9 mouse cellular contexts compared by ENCODE assay signal in genomic region chr15:79244071-79244893, GRCm38 (mm10). TPM values are rescaled to one million over a fixed set of nuclear protein-coding genes. Genes with fewer than 3 reads are reported as not detected.
DNase-seq lines count a peak whose midpoint lies in the region; ATAC-seq and TF ChIP-seq lines count a peak whose summit lies in the region.
"Had no signal": no experiment of that assay in that cellular context is flagged by ENCODE, and none has a peak within 500 bp of the region (broad histone marks: within the 10 kb centered on the region; RNA-seq: fewer than 3 reads in every experiment).

No protein-coding gene starts in this region.

- H3K4me3 ChIP-seq in forebrain, embryonic 10.5 days = no peak overlapping the region
- H3K4me3 ChIP-seq in forebrain, embryonic 12.5 days (replicated peaks) = no peak overlapping the region
- H3K4me3 ChIP-seq in midbrain, embryonic 10.5 days = no peak overlapping the region
- no peak overlapping the region for H3K4me3 ChIP-seq in midbrain, embryonic 15.5 days
- no peak overlapping the region for H3K4me3 ChIP-seq in hindbrain, embryonic 16.5 days (ENCODE audit: low read length)
- H3K4me3 ChIP-seq in olfactory bulb, adult 2 months (ENCODE audit: insufficient read depth, low read depth, low read length) = no peak overlapping the region

- H3K27ac ChIP-seq in forebrain, embryonic 10.5 days = peak overlapping the region; percentile 44; the same call in 1 of the 2 replicates
- H3K27ac ChIP-seq in forebrain, embryonic 12.5 days = no peak overlapping the region
- H3K27ac ChIP-seq in midbrain, embryonic 10.5 days (replicated peaks) = peak overlapping the region; percentile 39
- no peak overlapping the region for H3K27ac ChIP-seq in midbrain, embryonic 15.5 days
- H3K27ac ChIP-seq in hindbrain, embryonic 16.5 days (ENCODE audit: low read depth, low read length) = peak overlapping the region; percentile 2; the same call in 1 of the 2 replicates
- H3K27ac ChIP-seq in olfactory bulb, adult 2 months (ENCODE audit: insufficient read depth, low read depth, low read length) = peak overlapping the region; percentile 84

- no peaks in the 10 kb centered on the region for H3K9me3 ChIP-seq in forebrain, embryonic 10.5 days
- H3K9me3 ChIP-seq in forebrain, embryonic 12.5 days = no peaks in the 10 kb centered on the region
- no peaks in the 10 kb centered on the region for H3K9me3 ChIP-seq in midbrain, embryonic 10.5 days (replicated peaks)
- no peaks in the 10 kb centered on the region for H3K9me3 ChIP-seq in midbrain, embryonic 15.5 days
- H3K9me3 ChIP-seq in hindbrain, embryonic 16.5 days (ENCODE audit: control insufficient read depth, low read length) = no peaks in the 10 kb centered on the region

- peaks cover 90% of the 10 kb centered on the region for H3K36me3 ChIP-seq in forebrain, embryonic 10.5 days (replicated peaks)
- peaks cover 72% of the 10 kb centered on the region for H3K36me3 ChIP-seq in forebrain, embryonic 12.5 days (replicated peaks)
- H3K36me3 ChIP-seq in midbrain, embryonic 10.5 days = peaks cover 82% of the 10 kb centered on the region
- peaks cover 37% of the 10 kb centered on the region for H3K36me3 ChIP-seq in midbrain, embryonic 15.5 days (replicated peaks)
- H3K36me3 ChIP-seq in hindbrain, embryonic 16.5 days (ENCODE audit: control insufficient read depth, insufficient read depth, low read length) = peaks cover 37% of the 10 kb centered on the region

- ATAC-seq in forebrain, embryonic 12.5 days (ENCODE audit: low FRiP score) = no peak
- no peak for ATAC-seq in midbrain, embryonic 15.5 days (replicated peaks)
- ATAC-seq in hindbrain, embryonic 16.5 days = no peak

- H3K4me2 ChIP-seq in forebrain, embryonic 12.5 days = no peak overlapping the region
- H3K4me2 ChIP-seq in midbrain, embryonic 15.5 days = no peak overlapping the region
- no peak overlapping the region for H3K4me2 ChIP-seq in hindbrain, embryonic 16.5 days (ENCODE audit: low read length)

- no peak for DNase-seq in forebrain, embryonic 10.5 days (ENCODE audit: extremely low spot score, low spot score)
- DNase-seq in midbrain, embryonic 10.5 days (ENCODE audit: low spot score) = no peak
- DNase-seq in thymus, postnatal 25 days = no peak
- no peak for DNase-seq in cerebellum, postnatal 36 days
- DNase-seq: cerebellum, adult 8-10 months had no signal

- TF ChIP-seq POLR2A in olfactory bulb, adult 2 months (IDR thresholded peaks at IDR 0.05; ENCODE audit: insufficient read depth, low read depth, low read length) = no peak

- H3K4me1 ChIP-seq in forebrain, embryonic 10.5 days = peaks cover 18% of the 10 kb centered on the region
- H3K4me1 ChIP-seq in forebrain, embryonic 12.5 days = peaks cover 6% of the 10 kb centered on the region; the same call in 1 of the 2 replicates
- H3K4me1 ChIP-seq in midbrain, embryonic 10.5 days = peaks cover 19% of the 10 kb centered on the region
- H3K4me1 ChIP-seq in midbrain, embryonic 15.5 days = peaks cover 7% of the 10 kb centered on the region
- peaks cover 12% of the 10 kb centered on the region for H3K4me1 ChIP-seq in hindbrain, embryonic 16.5 days (ENCODE audit: control insufficient read depth, insufficient read depth, low read depth, low read length)
- H3K4me1 ChIP-seq in olfactory bulb, adult 2 months (ENCODE audit: control insufficient read depth, insufficient read depth, low read length) = peaks cover 37% of the 10 kb centered on the region

- 0 out of 2 replicates have a peak, but pooled peaks cover 8% of the 10 kb centered on the region for H3K27me3 ChIP-seq in forebrain, embryonic 10.5 days (ENCODE audit: poor library complexity, severe bottlenecking)
- no peaks in the 10 kb centered on the region for H3K27me3 ChIP-seq in forebrain, embryonic 12.5 days
- H3K27me3 ChIP-seq in midbrain, embryonic 10.5 days (ENCODE audit: low read depth, poor library complexity, severe bottlenecking) = no peaks in the 10 kb centered on the region; the same call in 1 of the 2 replicates
- H3K27me3 ChIP-seq in midbrain, embryonic 15.5 days (replicated peaks) = no peaks in the 10 kb centered on the region
- H3K27me3 ChIP-seq in hindbrain, embryonic 16.5 days (replicated peaks; ENCODE audit: control insufficient read depth, insufficient read depth, low read length) = no peaks in the 10 kb centered on the region

- 80% methylated on average over 7 of the region's 7 CpGs for WGBS in forebrain, embryonic 10.5 days
- 80% methylated on average over 7 of the region's 7 CpGs for WGBS in forebrain, embryonic 12.5 days
- WGBS in midbrain, embryonic 10.5 days = 78% methylated on average over 7 of the region's 7 CpGs
- 73% methylated on average over 7 of the region's 7 CpGs for WGBS in midbrain, embryonic 15.5 days
- WGBS in hindbrain, embryonic 16.5 days = 59% methylated on average over 7 of the region's 7 CpGs
- WGBS in olfactory bulb, adult 2 months = 44% methylated on average over 7 of the region's 7 CpGs

- no peak overlapping the region for H3K9ac ChIP-seq in forebrain, embryonic 12.5 days
- no peak overlapping the region for H3K9ac ChIP-seq in midbrain, embryonic 15.5 days
- H3K9ac ChIP-seq in hindbrain, embryonic 16.5 days (ENCODE audit: low read depth, low read length) = no peak overlapping the region

- no peak for TF ChIP-seq CTCF in olfactory bulb, adult 2 months (IDR thresholded peaks at IDR 0.05; ENCODE audit: insufficient read depth, low read depth, low read length)

RNA-seq across cellular contexts. Expression of gene Slc16a8, which starts 10.3 kb away (rescaled TPM):
- polyA plus RNA-seq in forebrain, embryonic 10.5 days (2016; fragmentation: Nextera tagmentation; extraction: Ambion mirVana) = 0.15 TPM in 1 of 2 replicates, not detected in the other
- 0.32 and 0.33 TPM in 2 replicates for polyA plus RNA-seq in forebrain, embryonic 12.5 days (2016; fragmentation: Nextera tagmentation; extraction: Ambion mirVana)
- polyA plus RNA-seq in midbrain, embryonic 10.5 days (2016; fragmentation: Nextera tagmentation; extraction: Ambion mirVana) = 0.06 and 0.14 TPM in 2 replicates
- polyA plus RNA-seq in midbrain, embryonic 15.5 days (2015; fragmentation: Nextera tagmentation; extraction: Ambion mirVana) = 0.47 and 0.54 TPM in 2 replicates
- polyA plus RNA-seq in hindbrain, embryonic 16.5 days (2015; fragmentation: Nextera tagmentation; extraction: Ambion mirVana) = 1.4 and 2.0 TPM in 2 replicates
- polyA plus RNA-seq in olfactory bulb, adult 2 months (2012; ENCODE audit: insufficient read depth, insufficient read length, low replicate concordance, missing spikeins) = not detected in 2 replicates

RNA-seq across cellular contexts. Expression of gene Gm49486, which starts 15.1 kb away (rescaled TPM):
- 0.14 and 0.52 TPM in 2 replicates for polyA plus RNA-seq in forebrain, embryonic 10.5 days (2016; fragmentation: Nextera tagmentation; extraction: Ambion mirVana)
- 0.49 and 0.72 TPM in 2 replicates for polyA plus RNA-seq in forebrain, embryonic 12.5 days (2016; fragmentation: Nextera tagmentation; extraction: Ambion mirVana)
- polyA plus RNA-seq in midbrain, embryonic 10.5 days (2016; fragmentation: Nextera tagmentation; extraction: Ambion mirVana) = 0.12 and 0.34 TPM in 2 replicates
- 0.78 and 1.6 TPM in 2 replicates for polyA plus RNA-seq in midbrain, embryonic 15.5 days (2015; fragmentation: Nextera tagmentation; extraction: Ambion mirVana)
- polyA plus RNA-seq in hindbrain, embryonic 16.5 days (2015; fragmentation: Nextera tagmentation; extraction: Ambion mirVana) = 0.87 and 1.1 TPM in 2 replicates
- polyA plus RNA-seq in olfactory bulb, adult 2 months (2012; ENCODE audit: insufficient read depth, insufficient read length, low replicate concordance, missing spikeins) = not detected in 2 replicates

RNA-seq across cellular contexts. Expression of gene Pick1, which starts 15.3 kb away (rescaled TPM):
- 47.8 and 50.5 TPM in 2 replicates for polyA plus RNA-seq in forebrain, embryonic 10.5 days (2016; fragmentation: Nextera tagmentation; extraction: Ambion mirVana)
- polyA plus RNA-seq in forebrain, embryonic 12.5 days (2016; fragmentation: Nextera tagmentation; extraction: Ambion mirVana) = 64.5 and 67.5 TPM in 2 replicates
- polyA plus RNA-seq in midbrain, embryonic 10.5 days (2016; fragmentation: Nextera tagmentation; extraction: Ambion mirVana) = 42.1 and 52.2 TPM in 2 replicates
- 105 and 108 TPM in 2 replicates for polyA plus RNA-seq in midbrain, embryonic 15.5 days (2015; fragmentation: Nextera tagmentation; extraction: Ambion mirVana)
- polyA plus RNA-seq in hindbrain, embryonic 16.5 days (2015; fragmentation: Nextera tagmentation; extraction: Ambion mirVana) = 99.1 and 100.0 TPM in 2 replicates
- polyA plus RNA-seq in olfactory bulb, adult 2 months (2012; ENCODE audit: insufficient read depth, insufficient read length, low replicate concordance, missing spikeins) = not detected in 2 replicates

RNA-seq across cellular contexts. Expression of gene Baiap2l2, which starts 41.1 kb away (rescaled TPM):
- polyA plus RNA-seq in forebrain, embryonic 10.5 days (2016; fragmentation: Nextera tagmentation; extraction: Ambion mirVana) = 1.6 and 2.2 TPM in 2 replicates
- 0.96 and 1.4 TPM in 2 replicates for polyA plus RNA-seq in forebrain, embryonic 12.5 days (2016; fragmentation: Nextera tagmentation; extraction: Ambion mirVana)
- 1.1 and 2.4 TPM in 2 replicates for polyA plus RNA-seq in midbrain, embryonic 10.5 days (2016; fragmentation: Nextera tagmentation; extraction: Ambion mirVana)
- 2.6 and 3.1 TPM in 2 replicates for polyA plus RNA-seq in midbrain, embryonic 15.5 days (2015; fragmentation: Nextera tagmentation; extraction: Ambion mirVana)
- 3.1 and 5.4 TPM in 2 replicates for polyA plus RNA-seq in hindbrain, embryonic 16.5 days (2015; fragmentation: Nextera tagmentation; extraction: Ambion mirVana)
- not detected in 2 replicates for polyA plus RNA-seq in olfactory bulb, adult 2 months (2012; ENCODE audit: insufficient read depth, insufficient read length, low replicate concordance, missing spikeins)

Comparison
In these comparisons a context has a peak if more than half of its experiments do, and no peak if none do; other contexts are left out.
1. H3K27ac ChIP-seq: peak in forebrain, embryonic 10.5 days (single experiment), midbrain, embryonic 10.5 days (single experiment), hindbrain, embryonic 16.5 days (single experiment) and olfactory bulb, adult 2 months (single experiment); none in forebrain, embryonic 12.5 days (single experiment) and midbrain, embryonic 15.5 days (single experiment).